Mouse (Mus musculus): Measurements from ENCODE around the gene Wiz. TPM values are rescaled to one million over a fixed set of nuclear protein-coding genes. Genes with fewer than 3 reads are reported as not detected.

The Wiz gene
- 1.8 and 2.7 TPM in 2 replicates for total RNA-seq (2014; rRNA removed)
- 10.4 and 14.0 TPM in 2 replicates for polyA plus RNA-seq (2012; rRNA removed)

DNA sequence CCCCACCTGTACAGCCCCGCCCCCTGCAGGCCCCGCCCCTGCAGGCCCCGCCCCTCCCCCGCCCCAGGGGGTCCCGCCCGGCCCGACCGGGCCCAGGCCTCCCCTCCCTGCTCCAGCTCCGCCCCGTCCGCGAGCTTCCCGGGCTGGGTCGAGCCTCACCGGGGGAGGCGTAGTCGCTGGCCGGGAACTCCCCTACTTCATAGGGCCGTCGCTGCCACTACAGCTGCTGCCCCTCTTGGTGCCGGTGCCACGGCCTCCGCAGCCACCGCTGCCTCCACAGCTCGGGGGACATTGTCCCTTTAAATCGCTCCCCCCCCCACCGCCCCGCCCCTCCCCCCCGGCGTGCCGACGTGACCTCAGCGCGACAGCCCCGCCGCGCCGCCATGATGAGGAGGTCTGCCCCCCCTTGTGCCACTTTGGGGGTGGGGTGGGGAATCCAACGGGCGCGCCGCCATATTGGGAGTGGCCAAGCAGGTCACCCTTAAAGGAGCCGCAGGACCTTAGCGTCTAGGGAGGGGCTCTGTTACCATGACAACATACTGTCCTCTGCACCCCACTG is at the start of gene Wiz:
Gene Wiz, minus strand, starts transcription at position 339 of the 559 bp plus-strand sequence.
- under 1% methylated on average over 37 of the region's 44 CpGs for WGBS
- no peak for TF ChIP-seq POLR2A (IDR thresholded peaks at IDR 0.05; ENCODE audit: extremely low read depth, insufficient read depth, low read length)
- TF ChIP-seq CTCF (IDR thresholded peaks at IDR 0.05; ENCODE audit: low read depth, low read length): no peak
- H3K79me2 ChIP-seq (ENCODE audit: control insufficient read depth, insufficient read depth, low read length): no peaks in the 10 kb centered on the region
- no peaks in the 10 kb centered on the region for H3K36me3 ChIP-seq (ENCODE audit: control insufficient read depth, insufficient read depth, low read length)
- no peaks in the 10 kb centered on the region for H3K27me3 ChIP-seq (ENCODE audit: control insufficient read depth, insufficient read depth, low read length)
- peak; percentile 70 for DNase-seq (ENCODE audit: extremely low read depth, low read depth, low spot score)
- H3K4me1 ChIP-seq (ENCODE audit: control insufficient read depth, insufficient read depth, low read length): no peaks in the 10 kb centered on the region
- H3K4me3 ChIP-seq (ENCODE audit: insufficient read depth, low read depth, low read length): peak within 1 kb of the TSS; percentile 99
- peak within 1 kb of the TSS; percentile 80 for H3K27ac ChIP-seq (replicated peaks; ENCODE audit: insufficient read depth, low read depth, low read length)
- peak within 1 kb of the TSS; percentile 100 for H3K9ac ChIP-seq (ENCODE audit: low read depth, low read length)

DNA sequence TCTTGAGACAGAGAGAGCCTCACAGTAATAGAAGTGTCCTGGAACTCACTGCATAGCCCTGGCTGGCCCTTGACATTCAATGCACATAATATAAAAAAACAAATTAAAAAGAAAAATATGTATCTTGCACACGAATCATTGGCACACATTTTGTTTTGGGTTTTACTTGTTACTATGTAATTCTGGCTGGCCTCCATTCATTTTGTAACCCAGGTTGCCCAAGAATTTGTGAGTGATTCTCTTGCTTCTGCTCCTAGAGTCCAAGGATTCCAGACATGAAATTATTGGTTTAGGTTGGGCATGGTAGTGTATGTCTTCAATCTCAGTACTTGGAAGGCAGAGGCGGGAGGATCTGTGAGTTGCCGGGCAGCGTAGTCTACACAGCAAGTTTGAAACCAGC is 47.9 kb upstream of the Wiz start:
- H3K4me3 ChIP-seq (ENCODE audit: insufficient read depth, low read depth, low read length): no peak overlapping the region
- no peaks in the 10 kb centered on the region for H3K27me3 ChIP-seq (ENCODE audit: control insufficient read depth, insufficient read depth, low read length)
- no peaks in the 10 kb centered on the region for H3K36me3 ChIP-seq (ENCODE audit: control insufficient read depth, insufficient read depth, low read length)
- no peak for TF ChIP-seq CTCF (IDR thresholded peaks at IDR 0.05; ENCODE audit: low read depth, low read length)
- no peak for TF ChIP-seq POLR2A (IDR thresholded peaks at IDR 0.05; ENCODE audit: extremely low read depth, insufficient read depth, low read length)
- H3K9ac ChIP-seq (ENCODE audit: low read depth, low read length): no peak overlapping the region
- H3K4me1 ChIP-seq (ENCODE audit: control insufficient read depth, insufficient read depth, low read length): no peaks in the 10 kb centered on the region
- DNase-seq (ENCODE audit: extremely low read depth, low read depth, low spot score): peak; percentile 25
- H3K79me2 ChIP-seq (ENCODE audit: control insufficient read depth, insufficient read depth, low read length): no peaks in the 10 kb centered on the region
- H3K27ac ChIP-seq (replicated peaks; ENCODE audit: insufficient read depth, low read depth, low read length): no peak overlapping the region
- WGBS: 88% methylated on average over 4 of the region's 4 CpGs

DNA sequence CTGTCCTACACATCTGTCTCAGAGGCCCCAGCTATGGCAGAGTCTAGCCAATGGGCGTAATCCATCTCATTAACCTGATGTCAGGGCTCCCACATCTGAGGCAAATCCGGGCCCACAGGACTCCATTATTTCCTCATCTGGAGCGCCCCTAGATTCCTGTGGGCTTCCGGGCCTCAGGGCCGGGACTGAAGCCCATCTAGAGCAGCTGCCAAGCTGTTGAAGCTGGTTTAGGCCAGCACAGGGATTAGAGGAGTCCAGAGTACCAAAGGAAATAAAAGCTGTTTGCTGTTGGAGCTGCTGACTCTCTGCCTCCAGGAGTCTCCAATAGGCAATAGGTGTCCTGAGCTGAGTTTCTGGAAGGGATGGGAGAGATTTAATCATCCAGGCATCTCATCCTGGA is 45.9 kb upstream of the Wiz start:
- H3K9ac ChIP-seq (ENCODE audit: low read depth, low read length): no peak overlapping the region
- no peak for DNase-seq (ENCODE audit: extremely low read depth, low read depth, low spot score)
- no peaks in the 10 kb centered on the region for H3K27me3 ChIP-seq (ENCODE audit: control insufficient read depth, insufficient read depth, low read length)
- H3K4me3 ChIP-seq (ENCODE audit: insufficient read depth, low read depth, low read length): no peak overlapping the region
- no peak for TF ChIP-seq CTCF (IDR thresholded peaks at IDR 0.05; ENCODE audit: low read depth, low read length)
- TF ChIP-seq POLR2A (IDR thresholded peaks at IDR 0.05; ENCODE audit: extremely low read depth, insufficient read depth, low read length): no peak
- no peaks in the 10 kb centered on the region for H3K4me1 ChIP-seq (ENCODE audit: control insufficient read depth, insufficient read depth, low read length)
- 88% methylated on average over 5 of the region's 5 CpGs for WGBS
- H3K27ac ChIP-seq (replicated peaks; ENCODE audit: insufficient read depth, low read depth, low read length): no peak overlapping the region
- no peaks in the 10 kb centered on the region for H3K36me3 ChIP-seq (ENCODE audit: control insufficient read depth, insufficient read depth, low read length)
- H3K79me2 ChIP-seq (ENCODE audit: control insufficient read depth, insufficient read depth, low read length): no peaks in the 10 kb centered on the region

DNA sequence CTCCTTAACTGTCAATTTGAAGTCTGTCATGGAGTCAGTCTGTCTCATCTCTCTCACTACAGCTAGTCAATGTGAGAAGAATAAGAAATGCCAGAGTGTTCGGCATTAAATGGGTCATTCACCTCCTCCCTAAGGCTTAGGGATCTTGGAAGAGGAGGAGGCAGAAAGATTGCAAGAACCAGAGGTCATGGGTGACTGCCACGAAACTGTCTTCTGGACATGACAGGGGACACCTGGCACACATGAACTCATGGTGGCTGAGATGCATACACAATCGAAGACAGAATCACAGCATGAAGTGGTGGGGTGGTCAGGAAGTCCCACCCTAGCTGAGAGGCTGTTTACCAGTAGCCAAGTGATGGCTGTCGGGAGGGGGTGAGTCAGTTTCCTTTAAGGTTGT is 45.1 kb upstream of the Wiz start:
- Histone ChIP-seq H3K27ac (replicated peaks; ENCODE audit: insufficient read depth, low read depth, low read length) (no peak overlapping the region), H3K4me3 (ENCODE audit: insufficient read depth, low read depth, low read length) (no peak overlapping the region), H3K4me1 (ENCODE audit: control insufficient read depth, insufficient read depth, low read length) (no peaks in the 10 kb centered on the region), H3K9ac (ENCODE audit: low read depth, low read length) (no peak overlapping the region), H3K79me2 (ENCODE audit: control insufficient read depth, insufficient read depth, low read length) (no peaks in the 10 kb centered on the region), H3K36me3 (ENCODE audit: control insufficient read depth, insufficient read depth, low read length) (no peaks in the 10 kb centered on the region), H3K27me3 (ENCODE audit: control insufficient read depth, insufficient read depth, low read length) (no peaks in the 10 kb centered on the region)
- 65% methylated on average over 4 of the region's 4 CpGs for WGBS
- TF ChIP-seq POLR2A (IDR thresholded peaks at IDR 0.05; ENCODE audit: extremely low read depth, insufficient read depth, low read length): no peak
- no peak for TF ChIP-seq CTCF (IDR thresholded peaks at IDR 0.05; ENCODE audit: low read depth, low read length)
- DNase-seq (ENCODE audit: extremely low read depth, low read depth, low spot score): no peak

GRCm38 (mm10) chr17:32431972-32432371 is 42.7 kb upstream of the Wiz start:
- Histone ChIP-seq H3K27ac (replicated peaks; ENCODE audit: insufficient read depth, low read depth, low read length) (no peak overlapping the region), H3K79me2 (ENCODE audit: control insufficient read depth, insufficient read depth, low read length) (no peaks in the 10 kb centered on the region), H3K4me3 (ENCODE audit: insufficient read depth, low read depth, low read length) (no peak overlapping the region), H3K36me3 (ENCODE audit: control insufficient read depth, insufficient read depth, low read length) (no peaks in the 10 kb centered on the region), H3K9ac (ENCODE audit: low read depth, low read length) (no peak overlapping the region), H3K4me1 (ENCODE audit: control insufficient read depth, insufficient read depth, low read length) (no peaks in the 10 kb centered on the region), H3K27me3 (ENCODE audit: control insufficient read depth, insufficient read depth, low read length) (no peaks in the 10 kb centered on the region)
- TF ChIP-seq CTCF (IDR thresholded peaks at IDR 0.05; ENCODE audit: low read depth, low read length): peak; percentile 41
- TF ChIP-seq POLR2A (IDR thresholded peaks at IDR 0.05; ENCODE audit: extremely low read depth, insufficient read depth, low read length): no peak
- peak; percentile 64 for DNase-seq (ENCODE audit: extremely low read depth, low read depth, low spot score)
- WGBS: 46% methylated on average over 3 of the region's 3 CpGs

DNA sequence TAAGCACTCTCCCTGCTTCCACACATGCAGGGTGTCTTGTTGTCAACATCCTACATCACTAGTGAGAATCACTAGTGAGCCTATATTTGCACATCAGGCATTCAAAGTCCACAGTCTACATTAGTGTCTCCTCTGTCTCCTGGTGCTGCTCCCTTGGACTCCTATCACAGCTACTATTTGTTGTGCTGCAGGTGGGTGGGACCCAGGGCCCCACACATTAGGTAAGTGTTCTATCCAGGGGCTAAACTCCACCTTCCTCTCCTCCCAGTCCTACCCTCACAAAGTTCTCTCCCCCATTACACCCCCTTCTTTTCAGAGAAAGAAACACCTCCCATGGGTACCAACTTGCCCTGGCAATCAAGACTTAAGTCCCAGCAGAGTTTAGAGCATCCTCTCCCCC is 37.4 kb upstream of the Wiz start:
- Histone ChIP-seq H3K4me1 (ENCODE audit: control insufficient read depth, insufficient read depth, low read length) (no peaks in the 10 kb centered on the region), H3K79me2 (ENCODE audit: control insufficient read depth, insufficient read depth, low read length) (no peaks in the 10 kb centered on the region), H3K36me3 (ENCODE audit: control insufficient read depth, insufficient read depth, low read length) (no peaks in the 10 kb centered on the region), H3K9ac (ENCODE audit: low read depth, low read length) (no peak overlapping the region), H3K27ac (replicated peaks; ENCODE audit: insufficient read depth, low read depth, low read length) (no peak overlapping the region), H3K4me3 (ENCODE audit: insufficient read depth, low read depth, low read length) (no peak overlapping the region), H3K27me3 (ENCODE audit: control insufficient read depth, insufficient read depth, low read length) (no peaks in the 10 kb centered on the region)
- no peak for DNase-seq (ENCODE audit: extremely low read depth, low read depth, low spot score)
- TF ChIP-seq CTCF (IDR thresholded peaks at IDR 0.05; ENCODE audit: low read depth, low read length): no peak
- no peak for TF ChIP-seq POLR2A (IDR thresholded peaks at IDR 0.05; ENCODE audit: extremely low read depth, insufficient read depth, low read length)
